ENCODE assay signal across 17 mouse cellular contexts in the genomic region with DNA sequence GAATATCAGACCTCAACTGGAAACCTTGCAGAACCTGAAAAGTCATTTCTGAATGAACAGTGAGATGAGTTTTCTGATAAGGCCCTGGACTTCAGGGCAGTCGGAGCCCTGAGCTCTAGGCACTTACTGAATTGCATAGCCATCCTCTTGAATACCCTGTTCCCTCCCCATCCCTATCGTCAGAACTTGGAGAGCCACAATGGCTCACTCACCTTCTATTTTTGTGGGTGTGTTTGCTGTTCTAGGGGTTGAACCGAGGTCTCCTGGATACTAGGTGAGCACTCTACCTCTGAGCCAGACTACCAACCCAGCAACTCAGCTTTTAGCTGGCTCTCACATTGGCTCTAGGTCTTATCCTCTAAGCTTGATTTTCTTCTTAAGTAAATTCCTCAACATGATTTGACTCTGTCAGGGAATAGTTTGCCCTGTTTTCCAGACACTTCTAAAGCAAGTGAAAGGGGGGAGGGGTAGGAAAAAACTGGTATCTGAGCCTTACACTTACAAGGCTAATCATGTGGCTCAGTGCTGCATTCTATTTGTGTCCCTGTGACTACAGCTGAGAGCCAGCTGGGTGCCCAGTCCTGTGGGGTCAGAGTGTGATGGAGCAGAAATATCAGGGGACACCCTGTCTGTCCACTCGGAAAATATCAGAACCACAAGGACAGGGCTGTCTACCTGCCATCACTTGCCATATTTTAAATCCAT.
DNase-seq lines count a peak whose midpoint lies in the region; ATAC-seq and TF ChIP-seq lines count a peak whose summit lies in the region.
"Had no signal": no experiment of that assay in that cellular context is flagged by ENCODE, and none has a peak within 500 bp of the region (broad histone marks: within the 10 kb centered on the region; RNA-seq: fewer than 3 reads in every experiment).

No protein-coding gene starts in this region.

- ATAC-seq in lung, postnatal 0 days, result peak; percentile 79
- ATAC-seq in heart, embryonic 15.5 days (replicated peaks; ENCODE audit: insufficient number of reproducible peaks, insufficient read depth, low FRiP score, low read depth), result peak; percentile 84
- ATAC-seq: Patski had no signal

- H3K27ac ChIP-seq in lung, postnatal 0 days (ENCODE audit: low read length), result no peak overlapping the region
- peak overlapping the region; percentile 86 for H3K27ac ChIP-seq in heart, embryonic 15.5 days
- H3K27ac ChIP-seq: forebrain, embryonic 10.5 days; hindbrain, embryonic 13.5 days; limb, embryonic 15.5 days; midbrain, embryonic 12.5 days had no signal

- peak; percentile 82 for DNase-seq in gastrocnemius, adult 18-20 months (ENCODE audit: low spot score)
- DNase-seq in gastrocnemius, postnatal 4 days (ENCODE audit: low spot score in 2 of 2), result no peak
- DNase-seq in lung, postnatal 0 days (ENCODE audit: low spot score), result peak; percentile 27
- DNase-seq in lung, postnatal 4 days, result no peak
- DNase-seq in thymus, postnatal 14 days, result no peak
- no peak for DNase-seq in left cerebral cortex, postnatal 4 days
- DNase-seq in left cerebral cortex, postnatal 25 days (ENCODE audit: low spot score in 2 of 2), result no peak
- DNase-seq: cerebellum, postnatal 10 days; kidney, adult 11 months; thymus, adult 18-20 months had no signal

- no peaks in the 10 kb centered on the region for H3K36me3 ChIP-seq in lung, postnatal 0 days (ENCODE audit: insufficient read depth, low read length)
- no peaks in the 10 kb centered on the region for H3K36me3 ChIP-seq in heart, embryonic 15.5 days
- H3K36me3 ChIP-seq: forebrain, embryonic 10.5 days; hindbrain, embryonic 13.5 days; limb, embryonic 15.5 days; lung, embryonic 15.5 days; midbrain, embryonic 12.5 days had no signal

- no peak for TF ChIP-seq CTCF in lung, postnatal 0 days (IDR thresholded peaks at IDR 0.05)

- 0 out of 2 replicates have a peak, but pooled peaks have one; percentile 17 for TF ChIP-seq EP300 in lung, postnatal 0 days (IDR thresholded peaks at IDR 0.05)

- H3K4me3 ChIP-seq in lung, postnatal 0 days (ENCODE audit: low read depth, low read length), result no peak overlapping the region
- no peak overlapping the region for H3K4me3 ChIP-seq in heart, embryonic 15.5 days
- H3K4me3 ChIP-seq: forebrain, embryonic 10.5 days; hindbrain, embryonic 13.5 days; limb, embryonic 15.5 days; lung, embryonic 15.5 days; midbrain, embryonic 12.5 days had no signal

- no peaks in the 10 kb centered on the region for H3K9me3 ChIP-seq in lung, postnatal 0 days (ENCODE audit: low read length)
- H3K9me3 ChIP-seq in heart, embryonic 15.5 days (replicated peaks), result no peaks in the 10 kb centered on the region
- H3K9me3 ChIP-seq: forebrain, embryonic 10.5 days; hindbrain, embryonic 13.5 days; limb, embryonic 15.5 days; lung, embryonic 15.5 days; midbrain, embryonic 12.5 days had no signal

- no peaks in the 10 kb centered on the region for H3K27me3 ChIP-seq in lung, postnatal 0 days (replicated peaks; ENCODE audit: insufficient read depth, low read length)
- H3K27me3 ChIP-seq in heart, embryonic 15.5 days, result no peaks in the 10 kb centered on the region
- H3K27me3 ChIP-seq: hindbrain, embryonic 13.5 days; limb, embryonic 15.5 days; lung, embryonic 15.5 days; Patski had no signal

- no peak overlapping the region for H3K4me2 ChIP-seq in lung, postnatal 0 days (replicated peaks; ENCODE audit: low read depth, low read length)
- peak overlapping the region; percentile 19; the same call in 1 of the 2 replicates for H3K4me2 ChIP-seq in heart, embryonic 15.5 days
- H3K4me2 ChIP-seq: hindbrain, embryonic 13.5 days; limb, embryonic 15.5 days; lung, embryonic 15.5 days; midbrain, embryonic 12.5 days had no signal

- no peaks in the 10 kb centered on the region for H3K4me1 ChIP-seq in lung, postnatal 0 days (ENCODE audit: insufficient read depth, low read depth, low read length)
- peaks cover 51% of the 10 kb centered on the region for H3K4me1 ChIP-seq in heart, embryonic 15.5 days (replicated peaks)
- H3K4me1 ChIP-seq: midbrain, embryonic 12.5 days had no signal

- intact Hi-C loops in left cerebral cortex, postnatal 4 days (cut with DNase I), result no loop called here
- intact Hi-C loops in left cerebral cortex, postnatal 25 days (cut with DNase I), result loop anchor here (2.0 kb wide), 1 partner anchor 71 kb away; a partner anchor contains a TSS

- WGBS in lung, postnatal 0 days, result 65% methylated on average over 4 of the region's 4 CpGs
- 35% methylated on average over 4 of the region's 4 CpGs for WGBS in heart, embryonic 15.5 days

- H3K9ac ChIP-seq in lung, postnatal 0 days (replicated peaks; ENCODE audit: low read depth), result no peak overlapping the region
- H3K9ac ChIP-seq in heart, embryonic 15.5 days, result no peak overlapping the region
- H3K9ac ChIP-seq: hindbrain, embryonic 13.5 days; limb, embryonic 15.5 days; lung, embryonic 15.5 days; midbrain, embryonic 12.5 days had no signal

Comparison
In these comparisons a context has a peak if more than half of its experiments do, and no peak if none do; other contexts are left out.
1. DNase-seq: peak in gastrocnemius, adult 18-20 months (single experiment) and lung, postnatal 0 days (single experiment); none in gastrocnemius, postnatal 4 days (0 of 2), lung, postnatal 4 days (0 of 2), thymus, postnatal 14 days (single experiment), left cerebral cortex, postnatal 4 days (single experiment) and left cerebral cortex, postnatal 25 days (0 of 2).